Mouse (Mus musculus): Measurements from ENCODE around the gene Arhgef2.
"Not testable (repeated sequence)": the region's sequence is repeated elsewhere in the genome, so short reads cannot be mapped to it uniquely, and the experiment has no call there.

Arhgef2 gene

GRCm38 (mm10) chr3:88591044-88591443 is 14.7 kb upstream of the Arhgef2 start:
- DNase-seq (ENCODE audit: low read depth, low spot score): no peak

- no peak for DNase-seq (ENCODE audit: low read depth, low spot score)
These were observed 13.6 kb upstream of the Arhgef2 start for GRCm38 (mm10) chr3:88591950-88592731.

GRCm38 (mm10) chr3:88592942-88593576 is 12.7 kb upstream of the Arhgef2 start:
- DNase-seq (ENCODE audit: low read depth, low spot score): no peak

- no peak for DNase-seq (ENCODE audit: low read depth, low spot score)
These were observed 11.7 kb upstream of the Arhgef2 start for GRCm38 (mm10) chr3:88593893-88594580.

GRCm38 (mm10) chr3:88596547-88596946 is 9.2 kb upstream of the Arhgef2 start:
- not testable (repeated sequence) for DNase-seq (ENCODE audit: low read depth, low spot score)

- DNase-seq (ENCODE audit: low read depth, low spot score): no peak
These were observed 3.3 kb upstream of the Arhgef2 start for GRCm38 (mm10) chr3:88602466-88602865.

GRCm38 (mm10) chr3:88603714-88604161 is 2.0 kb upstream of the Arhgef2 start:
- no peak for DNase-seq (ENCODE audit: low read depth, low spot score)

GRCm38 (mm10) chr3:88604863-88605262 is 903 bp upstream of the Arhgef2 start:
- no peak for DNase-seq (ENCODE audit: low read depth, low spot score)

- peak; percentile 66 for DNase-seq (ENCODE audit: low read depth, low spot score)
These were observed 1.4 kb downstream of the Arhgef2 start for GRCm38 (mm10) chr3:88607065-88607757.

GRCm38 (mm10) chr3:88607758-88608138 is 2.0 kb downstream of the Arhgef2 start:
- no peak for DNase-seq (ENCODE audit: low read depth, low spot score)

- no peak for DNase-seq (ENCODE audit: low read depth, low spot score)
These were observed 3.3 kb downstream of the Arhgef2 start for GRCm38 (mm10) chr3:88609066-88609465.

- no peak for DNase-seq (ENCODE audit: low read depth, low spot score)
These were observed 8.7 kb downstream of the Arhgef2 start for GRCm38 (mm10) chr3:88614418-88614817.

GRCm38 (mm10) chr3:88615117-88615516 is 9.4 kb downstream of the Arhgef2 start:
- DNase-seq (ENCODE audit: low read depth, low spot score): no peak

GRCm38 (mm10) chr3:88615902-88616391 is 10.2 kb downstream of the Arhgef2 start:
- DNase-seq (ENCODE audit: low read depth, low spot score): no peak

GRCm38 (mm10) chr3:88616951-88617500 is 11.3 kb downstream of the Arhgef2 start:
- DNase-seq (ENCODE audit: low read depth, low spot score): no peak

- no peak for DNase-seq (ENCODE audit: low read depth, low spot score)
These were observed 12.5 kb downstream of the Arhgef2 start for GRCm38 (mm10) chr3:88618074-88618871.

- no peak for DNase-seq (ENCODE audit: low read depth, low spot score)
These were observed 13.6 kb downstream of the Arhgef2 start for GRCm38 (mm10) chr3:88619113-88620097.

- no peak for DNase-seq (ENCODE audit: low read depth, low spot score)
These were observed 14.6 kb downstream of the Arhgef2 start for GRCm38 (mm10) chr3:88620146-88620991.
